Mouse (Mus musculus) myocyte (in vitro differentiated cells): ENCODE measurements around the gene Casp1. TPM values are rescaled to one million over a fixed set of nuclear protein-coding genes. Genes with fewer than 3 reads are reported as not detected.

ENCODE experiments used
- H3K27me3 ChIP-seq: one replicate; pipeline ENCODE4 v1.6.1; 2011; ENCODE audit not compliant: control insufficient read depth, insufficient read depth, insufficient read length
- H3K36me3 ChIP-seq: one replicate; pipeline ENCODE4 v1.6.1; 2011; ENCODE audit not compliant: control insufficient read depth, insufficient read depth
- H3K4me2 ChIP-seq: one replicate; pipeline ENCODE4 v1.6.1; 2011; ENCODE audit warnings: low read depth, control low read depth
- H3K4me3 ChIP-seq: one replicate; pipeline ENCODE4 v1.5.1; 2011; ENCODE audit warnings: mild to moderate bottlenecking, control low read depth, moderate library complexity
- H3K79me2 ChIP-seq: one replicate; pipeline ENCODE4 v1.6.1; 2011; ENCODE audit not compliant: control insufficient read depth, insufficient read depth
- H3ac ChIP-seq: one replicate; pipeline ENCODE4 v1.6.1; 2011; ENCODE audit not compliant: control insufficient read depth, insufficient read length
- CEBPB ChIP-seq: IDR thresholded peaks from 2 replicates; pipeline ENCODE4 v1.6.1; 2011; ENCODE audit warnings: mild to moderate bottlenecking, moderate library complexity; ENCODE audit not compliant: poor library complexity, insufficient read depth, severe bottlenecking
- E2F4 ChIP-seq: IDR thresholded peaks from one replicate; pipeline ENCODE4 v1.6.1; 2011; ENCODE audit warnings: mild to moderate bottlenecking, control low read depth, moderate library complexity; ENCODE audit not compliant: insufficient read depth
- MAX ChIP-seq: IDR thresholded peaks from one replicate; pipeline ENCODE4 v1.6.1; 2011; ENCODE audit warnings: low read depth, mild to moderate bottlenecking, control low read depth
- MYOD1 ChIP-seq, 3 experiments: IDR thresholded peaks; one replicate each; pipeline ENCODE4 v1.6.1; 2011; ENCODE audit warnings: control low read depth in 2 of 3, low read depth in 2 of 3, mild to moderate bottlenecking in 2 of 3, moderate library complexity in 1 of 3; ENCODE audit not compliant: insufficient read length in 2 of 3, control insufficient read depth in 1 of 3
- MYOG ChIP-seq, 3 experiments: IDR thresholded peaks; one replicate each; pipeline ENCODE4 v1.6.1; 2011; ENCODE audit warnings: control low read depth in 2 of 3, low read depth in 2 of 3, mild to moderate bottlenecking in 2 of 3; ENCODE audit not compliant: insufficient read length in 2 of 3, control insufficient read depth in 1 of 3, insufficient read depth in 1 of 3
- POLR2A ChIP-seq: IDR thresholded peaks from one replicate; pipeline ENCODE4 v1.6.1; 2011; ENCODE audit warnings: low read depth, mild to moderate bottlenecking, control low read depth, moderate library complexity; ENCODE audit not compliant: insufficient read length
- POLR2AphosphoS2 ChIP-seq: IDR thresholded peaks from one replicate; pipeline ENCODE4 v1.6.1; 2011; ENCODE audit warnings: low read depth, control low read depth; ENCODE audit not compliant: insufficient read length
- REST ChIP-seq: IDR thresholded peaks from one replicate; pipeline ENCODE4 v1.6.1; 2011; ENCODE audit warnings: mild to moderate bottlenecking, control low read depth, moderate library complexity; ENCODE audit not compliant: insufficient read depth, insufficient read length
- SRF ChIP-seq: IDR thresholded peaks from one replicate; pipeline ENCODE4 v1.6.1; 2011; ENCODE audit warnings: low read depth; ENCODE audit not compliant: control insufficient read depth, insufficient read length
- TCF12 ChIP-seq: IDR thresholded peaks from one replicate; pipeline ENCODE4 v1.6.1; 2011; ENCODE audit warnings: mild to moderate bottlenecking, control low read depth; ENCODE audit not compliant: poor library complexity, insufficient read depth, severe bottlenecking
- TCF3 ChIP-seq: IDR thresholded peaks from one replicate; pipeline ENCODE4 v1.6.1; 2011; ENCODE audit warnings: low read depth, control low read depth; ENCODE audit not compliant: insufficient read length
- USF1 ChIP-seq: IDR thresholded peaks from one replicate; pipeline ENCODE4 v1.6.1; 2011; ENCODE audit warnings: low read depth, mild to moderate bottlenecking, control low read depth, moderate library complexity
- polyA plus RNA-seq: library from polyadenylated mRNA; unstranded; fragments of >200 nt; fragmentation: generic; extraction: Trizol; gene quantifications from one replicate; pipeline ENCODE4 v1.2.1, GENCODE M21; 2012; ENCODE audit warnings: missing spikeins

Gene Casp1
- polyA plus RNA-seq, 1 experiment, result 0.37 TPM

DNA sequence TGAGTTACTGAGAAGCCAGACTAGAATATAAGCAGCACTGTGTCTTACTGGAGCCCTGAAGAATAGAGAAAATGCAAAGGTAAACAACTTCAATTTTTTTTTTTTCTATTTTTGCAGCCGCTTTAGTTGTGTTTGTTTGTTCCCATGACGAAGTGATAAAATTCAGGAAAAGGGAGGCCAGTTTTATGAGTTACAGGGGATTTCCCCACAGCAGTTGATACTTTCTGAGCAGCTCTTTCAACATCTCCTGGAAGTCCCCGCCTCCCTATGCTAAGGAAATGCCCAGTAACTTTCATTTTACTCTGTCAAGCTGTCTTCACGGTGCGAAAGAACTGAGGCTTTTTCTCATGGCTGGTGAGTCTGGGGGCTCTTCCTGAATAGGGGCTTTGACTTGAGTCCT is 10.2 kb downstream of the Casp1 start, which contains the start of gene Casp4:
TSS of gene Casp4 (plus strand) at position 268 of the 400 bp plus-strand sequence.
- Histone ChIP-seq H3ac (no peak within 1 kb of the TSS), H3K4me3 (peak within 1 kb of the TSS; percentile 17), H3K4me2 (peak within 1 kb of the TSS; percentile 65), H3K27me3 (no peaks in the 10 kb centered on the region), H3K79me2 (no peaks in the 10 kb centered on the region), H3K36me3 (no peaks in the 10 kb centered on the region)
- TF ChIP-seq SRF (no peak), MYOG (IDR thresholded peaks at IDR 0.05; ENCODE audit: control insufficient read depth in 1 of 3, insufficient read depth in 1 of 3, insufficient read length in 2 of 3, low read depth in 2 of 3) (no peak), MAX (no peak), REST (no peak), CEBPB (peak; percentile 62; the same call in 1 of the 2 replicates)

DNA sequence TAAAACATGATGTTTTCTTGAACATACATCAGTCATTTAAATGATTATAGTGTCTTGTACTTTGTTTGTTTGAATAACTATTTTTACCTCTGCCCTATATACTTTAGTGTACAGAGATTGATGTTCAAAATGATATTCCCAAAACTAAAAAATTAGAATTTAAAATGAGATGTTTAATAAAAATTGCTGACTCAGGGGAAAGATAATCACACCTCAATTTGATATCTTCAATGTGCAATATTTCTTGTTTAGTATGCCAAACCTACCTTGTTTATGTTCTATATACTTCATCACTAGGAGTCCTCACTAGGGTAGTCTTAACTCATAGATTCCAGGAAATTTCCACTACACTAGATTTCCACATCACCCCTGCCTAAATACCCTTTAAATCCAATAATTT is 11.8 kb downstream of the Casp1 start:
- no peaks in the 10 kb centered on the region for H3K36me3 ChIP-seq
- H3ac ChIP-seq, result no peak overlapping the region
- no peak overlapping the region for H3K4me3 ChIP-seq
- peak overlapping the region; percentile 65 for H3K4me2 ChIP-seq
- H3K27me3 ChIP-seq, result no peaks in the 10 kb centered on the region
- TF ChIP-seq MYOG (IDR thresholded peaks at IDR 0.05; ENCODE audit: control insufficient read depth in 1 of 3, insufficient read depth in 1 of 3, insufficient read length in 2 of 3, low read depth in 2 of 3) (no peak), TCF12 (no peak), CEBPB (no peak), SRF (no peak), USF1 (no peak), MAX (no peak), REST (no peak)
- H3K79me2 ChIP-seq, result no peaks in the 10 kb centered on the region

DNA sequence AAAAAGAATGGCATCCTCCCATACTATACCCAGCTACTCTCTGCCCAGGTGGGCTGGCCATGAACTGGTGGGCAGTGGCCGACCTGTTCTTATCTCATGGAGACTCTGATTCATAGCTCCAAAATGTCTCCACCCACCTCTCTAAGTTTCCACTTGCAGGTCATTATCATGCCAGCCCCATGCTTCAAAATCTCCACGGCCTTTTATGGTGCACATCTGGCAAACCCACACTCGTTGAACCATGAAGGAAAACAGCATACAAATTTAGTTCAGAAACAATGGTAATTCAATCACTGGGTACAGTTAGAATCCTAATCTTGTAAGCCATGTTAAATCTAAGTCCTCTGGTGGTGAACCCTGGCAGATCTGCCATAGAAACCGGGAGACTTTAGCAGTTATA is 13.1 kb downstream of the Casp1 start:
- TF ChIP-seq POLR2AphosphoS2 (no peak), CEBPB (no peak), MYOD1 (IDR thresholded peaks at IDR 0.05; ENCODE audit: control insufficient read depth in 1 of 3, insufficient read length in 2 of 3, low read depth in 2 of 3) (no peak), E2F4 (no peak), SRF (no peak), TCF12 (no peak), POLR2A (no peak), USF1 (no peak)
- Histone ChIP-seq H3K27me3 (no peaks in the 10 kb centered on the region), H3K4me3 (no peak overlapping the region), H3ac (no peak overlapping the region), H3K4me2 (peak overlapping the region; percentile 10), H3K36me3 (no peaks in the 10 kb centered on the region), H3K79me2 (no peaks in the 10 kb centered on the region)

DNA sequence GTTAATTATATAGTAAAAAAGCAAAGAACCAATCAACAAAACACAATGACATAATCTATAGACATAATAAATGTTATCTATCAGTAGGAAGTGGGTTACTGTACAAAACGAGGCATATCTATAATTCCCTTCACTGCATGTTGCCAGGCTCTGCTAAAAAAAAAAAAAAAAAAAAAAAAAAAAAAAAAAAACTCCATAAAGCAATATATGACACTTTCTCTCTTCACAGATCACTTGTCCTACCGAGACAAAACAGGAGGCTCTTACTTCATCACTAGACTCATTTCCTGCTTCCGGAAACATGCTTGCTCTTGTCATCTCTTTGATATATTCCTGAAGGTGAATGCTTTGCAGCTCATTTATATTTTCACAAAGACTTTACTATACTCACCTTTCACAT is 29.9 kb downstream of the Casp1 start:
- Histone ChIP-seq H3K36me3 (no peaks in the 10 kb centered on the region), H3K4me3 (no peak overlapping the region), H3K4me2 (no peak overlapping the region), H3K27me3 (no peaks in the 10 kb centered on the region), H3K79me2 (no peaks in the 10 kb centered on the region), H3ac (no peak overlapping the region)
- TF ChIP-seq CEBPB, result no peak
- TF ChIP-seq MYOD1 (IDR thresholded peaks at IDR 0.05; ENCODE audit: control insufficient read depth in 1 of 3, insufficient read length in 2 of 3, low read depth in 2 of 3), result no peak
- TF ChIP-seq SRF, result no peak
- TF ChIP-seq MAX, result no peak

DNA sequence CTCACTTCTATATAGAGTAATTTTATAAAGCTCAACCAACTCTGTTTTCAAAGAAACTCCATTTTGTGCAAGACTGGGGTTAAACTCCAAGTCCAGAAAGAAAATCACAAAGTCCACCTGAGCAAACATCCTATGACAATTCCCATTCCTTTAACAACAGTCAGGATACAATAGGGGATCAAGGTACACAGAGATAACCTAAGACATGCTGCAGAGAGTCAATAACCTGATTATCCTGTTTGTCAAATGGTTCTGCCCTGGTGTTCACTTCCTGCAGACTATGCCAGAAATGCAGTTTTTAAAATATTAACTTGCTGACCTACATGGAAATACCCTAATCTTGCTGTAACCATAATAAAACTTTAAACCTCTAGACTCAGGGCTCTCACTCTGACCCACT is 34.1 kb downstream of the Casp1 start:
- no peak for TF ChIP-seq USF1
- TF ChIP-seq E2F4, result no peak
- TF ChIP-seq REST, result no peak
- no peak for TF ChIP-seq SRF
- TF ChIP-seq TCF3, result no peak
- TF ChIP-seq TCF12, result no peak
- no peak for TF ChIP-seq POLR2AphosphoS2
- no peak for TF ChIP-seq CEBPB
- TF ChIP-seq POLR2A, result no peak
- no peak for TF ChIP-seq MYOG (IDR thresholded peaks at IDR 0.05; ENCODE audit: control insufficient read depth in 1 of 3, insufficient read depth in 1 of 3, insufficient read length in 2 of 3, low read depth in 2 of 3)
- no peak for TF ChIP-seq MAX
- TF ChIP-seq MYOD1 (IDR thresholded peaks at IDR 0.05; ENCODE audit: control insufficient read depth in 1 of 3, insufficient read length in 2 of 3, low read depth in 2 of 3), result no peak
- Histone ChIP-seq H3K4me2 (no peak overlapping the region), H3K79me2 (no peaks in the 10 kb centered on the region), H3K27me3 (no peaks in the 10 kb centered on the region), H3K4me3 (no peak overlapping the region), H3ac (no peak overlapping the region), H3K36me3 (no peaks in the 10 kb centered on the region)
